Mouse (Mus musculus) megakaryocyte, embryonic 14.5 days (primary cell): ENCODE data around the gene Slc25a21. TPM values are rescaled to one million over a fixed set of nuclear protein-coding genes. Genes with fewer than 3 reads are reported as not detected.

Experiments
- H3K27me3 ChIP-seq: replicated peaks from 2 replicates; pipeline ENCODE3; 2012; ENCODE audit warnings: inconsistent platforms
- H3K36me3 ChIP-seq: replicated peaks from 2 replicates; pipeline ENCODE3; 2012; ENCODE audit warnings: low read length, inconsistent platforms, mixed read lengths
- H3K4me1 ChIP-seq: 2 replicates; pipeline ENCODE4 v1.6.1; 2012; ENCODE audit warnings: inconsistent platforms
- H3K4me3 ChIP-seq: replicated peaks from 2 replicates; pipeline ENCODE3; 2012; ENCODE audit warnings: moderate library complexity, mild to moderate bottlenecking, inconsistent platforms
- H3K9me3 ChIP-seq: 2 replicates; pipeline ENCODE4 v1.6.1; 2012; ENCODE audit warnings: inconsistent platforms
- FLI1 ChIP-seq: IDR thresholded peaks from 2 replicates; pipeline ENCODE4 v1.6.1; 2012; ENCODE audit warnings: low read length, inconsistent platforms, mixed read lengths
- GATA1 ChIP-seq: IDR thresholded peaks from 3 replicates; pipeline ENCODE4 v1.6.1; 2012; ENCODE audit warnings: mixed read lengths, low read length, inconsistent platforms, borderline replicate concordance
- polyA plus RNA-seq: library from polyadenylated mRNA; stranded (reverse); fragments of >175 nt; gene quantifications from 2 replicates; pipeline ENCODE4 v1.2.3, GENCODE M21; 2012; ENCODE audit warnings: low replicate concordance; ENCODE audit not compliant: insufficient read depth

Slc25a21 gene
- polyA plus RNA-seq, 1 experiment: 0.18 TPM

DNA sequence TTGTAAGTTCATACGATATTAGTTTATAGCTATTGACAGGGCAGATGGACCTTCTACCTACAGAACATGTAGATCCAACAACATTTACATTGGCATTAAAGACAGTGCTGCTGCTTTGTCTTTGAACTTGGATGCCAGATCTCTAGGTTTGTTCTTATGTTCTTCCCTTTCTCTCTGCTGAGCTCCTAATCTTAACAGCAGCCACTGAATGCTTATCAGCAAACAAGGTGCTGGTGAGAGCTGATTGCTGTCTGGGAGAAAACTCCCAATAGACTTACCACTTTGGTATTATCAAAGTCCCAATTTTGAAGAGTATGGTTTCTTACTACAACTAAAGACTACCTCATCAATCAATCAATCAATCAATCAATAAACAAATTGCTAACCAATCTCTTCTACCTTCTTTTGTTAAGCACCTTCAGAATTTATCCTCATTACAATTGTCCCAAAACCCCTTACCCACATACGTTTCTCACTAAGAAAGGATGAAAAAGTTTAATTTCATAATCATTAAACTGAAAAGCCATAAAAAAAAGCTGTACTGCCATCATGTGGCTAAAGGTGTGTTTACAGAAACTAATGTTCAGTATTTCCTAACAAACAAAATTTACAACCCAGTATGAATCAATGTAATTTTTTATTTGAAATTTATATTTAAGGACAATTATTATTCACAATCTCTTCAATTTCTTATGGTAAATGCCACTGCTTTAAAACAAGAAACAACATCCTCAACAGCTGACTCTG lies 12.7 kb downstream of the Slc25a21 start:
- Histone ChIP-seq H3K27me3 (no peaks in the 10 kb centered on the region), H3K9me3 (no peaks in the 10 kb centered on the region), H3K4me1 (no peaks in the 10 kb centered on the region), H3K36me3 (no peaks in the 10 kb centered on the region), H3K4me3 (no peak overlapping the region)
- TF ChIP-seq FLI1 (no peak), GATA1 (no peak)

DNA sequence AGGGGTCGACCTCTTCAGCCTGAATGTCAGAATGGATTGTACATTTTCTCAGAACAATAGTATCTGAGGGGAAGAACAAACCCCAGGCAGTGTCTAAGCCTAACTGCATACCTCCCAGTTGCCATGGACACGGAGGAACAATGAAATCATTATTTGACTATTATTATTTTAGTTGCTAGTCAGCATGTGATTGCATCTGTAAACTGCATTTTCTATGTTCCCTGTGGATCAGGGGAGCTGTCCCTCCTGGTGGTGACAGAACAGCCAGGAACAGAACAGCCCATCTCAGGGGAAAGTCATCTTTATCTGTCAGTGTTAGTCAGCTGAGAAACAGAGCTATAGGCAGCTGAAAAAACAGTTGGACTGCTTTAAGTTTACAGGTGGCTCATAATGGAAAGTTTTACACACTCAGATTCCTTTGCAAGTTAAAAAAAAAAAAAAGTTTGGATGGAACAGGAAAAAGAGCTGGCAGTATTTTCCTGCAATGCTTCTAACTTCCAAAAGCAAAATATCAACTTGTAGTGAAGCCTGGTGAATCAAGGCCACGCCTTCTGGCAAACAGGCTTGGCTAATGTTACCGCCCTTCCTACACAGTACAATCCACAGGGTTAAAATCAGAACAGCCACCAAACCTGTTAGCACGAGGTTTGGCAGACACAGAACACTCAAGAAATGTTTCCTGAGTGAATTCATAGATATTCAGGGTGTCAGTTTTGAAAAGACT lies 17.6 kb downstream of the Slc25a21 start:
- no peaks in the 10 kb centered on the region for H3K4me1 ChIP-seq
- H3K9me3 ChIP-seq: no peaks in the 10 kb centered on the region
- no peak overlapping the region for H3K4me3 ChIP-seq
- H3K27me3 ChIP-seq: no peaks in the 10 kb centered on the region
- H3K36me3 ChIP-seq: no peaks in the 10 kb centered on the region
- TF ChIP-seq GATA1: no peak
- no peak for TF ChIP-seq FLI1

DNA sequence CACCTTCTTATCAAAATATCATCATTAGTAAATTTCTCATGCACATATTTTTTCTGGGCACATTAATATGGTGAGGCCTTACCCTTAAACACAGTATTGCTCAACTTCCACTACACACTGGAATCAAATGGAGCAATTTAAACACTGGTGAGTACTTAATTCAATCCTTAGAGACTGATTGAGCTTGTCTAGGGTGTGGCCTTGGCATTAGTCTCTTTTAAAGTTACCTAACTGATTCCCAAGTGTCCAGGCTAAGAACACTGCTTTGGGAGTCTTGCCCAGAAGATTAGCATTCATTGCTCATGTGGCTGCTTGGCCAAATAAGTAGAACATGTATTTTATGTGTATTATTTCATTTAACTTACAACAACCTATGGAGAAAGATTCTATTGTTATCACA lies 18.5 kb downstream of the Slc25a21 start:
- Histone ChIP-seq H3K9me3 (no peaks in the 10 kb centered on the region), H3K36me3 (no peaks in the 10 kb centered on the region), H3K4me1 (no peaks in the 10 kb centered on the region), H3K27me3 (no peaks in the 10 kb centered on the region), H3K4me3 (no peak overlapping the region)
- TF ChIP-seq FLI1 (no peak), GATA1 (no peak)

DNA sequence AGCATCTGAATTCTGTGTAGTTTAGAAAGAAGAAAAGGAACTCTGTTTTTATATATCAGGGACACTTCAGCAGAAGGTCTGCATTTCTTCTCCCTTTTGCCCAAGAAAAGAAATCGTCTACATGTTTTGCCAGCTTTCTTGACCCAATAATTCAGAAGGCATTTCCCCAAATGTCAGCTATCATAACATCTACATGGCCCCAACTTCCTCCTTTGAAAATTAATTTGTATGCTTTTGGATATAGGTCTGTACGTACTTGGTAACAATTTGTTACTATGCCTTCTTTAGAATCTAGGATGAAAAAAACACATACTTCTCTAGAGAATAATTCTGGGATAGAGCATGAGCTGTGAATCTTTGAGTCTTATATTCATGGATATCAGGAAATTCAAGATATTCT lies 34.0 kb downstream of the Slc25a21 start:
- TF ChIP-seq FLI1 (no peak), GATA1 (no peak)
- no peaks in the 10 kb centered on the region for H3K4me1 ChIP-seq
- peaks cover 8% of the 10 kb centered on the region for H3K9me3 ChIP-seq
- no peak overlapping the region for H3K4me3 ChIP-seq
- no peaks in the 10 kb centered on the region for H3K36me3 ChIP-seq
- H3K27me3 ChIP-seq: no peaks in the 10 kb centered on the region

GRCm38 (mm10) chr12:57162840-57163239 lies 34.4 kb downstream of the Slc25a21 start:
- no peaks in the 10 kb centered on the region for H3K4me1 ChIP-seq
- no peak overlapping the region for H3K4me3 ChIP-seq
- H3K36me3 ChIP-seq: no peaks in the 10 kb centered on the region
- no peaks in the 10 kb centered on the region for H3K27me3 ChIP-seq
- H3K9me3 ChIP-seq: peaks cover 8% of the 10 kb centered on the region
- no peak for TF ChIP-seq FLI1
- no peak for TF ChIP-seq GATA1

GRCm38 (mm10) chr12:57159904-57160303 lies 37.4 kb downstream of the Slc25a21 start:
- Histone ChIP-seq H3K9me3 (peaks cover 11% of the 10 kb centered on the region), H3K27me3 (no peaks in the 10 kb centered on the region), H3K36me3 (no peaks in the 10 kb centered on the region), H3K4me1 (no peaks in the 10 kb centered on the region), H3K4me3 (no peak overlapping the region)
- no peak for TF ChIP-seq FLI1
- TF ChIP-seq GATA1: no peak

DNA sequence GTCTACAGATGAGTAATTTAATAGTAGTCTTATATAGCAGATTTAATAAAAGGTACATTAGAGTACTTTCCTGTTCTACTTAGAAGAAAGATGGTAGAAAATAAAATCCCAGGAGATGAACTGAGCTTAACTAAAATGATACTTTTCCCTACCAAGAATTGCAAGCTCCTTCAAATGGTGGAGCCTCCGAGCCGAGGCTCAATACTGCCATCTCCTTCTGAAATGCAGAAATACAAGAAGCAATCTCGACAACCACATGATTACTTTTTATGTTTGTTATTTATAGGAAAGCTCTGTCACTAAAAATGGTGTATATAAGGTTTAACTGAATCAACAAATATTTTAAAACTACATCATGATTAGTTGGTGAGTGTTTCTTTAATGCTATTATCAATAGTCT lies 39.0 kb downstream of the Slc25a21 start:
- TF ChIP-seq FLI1: no peak
- TF ChIP-seq GATA1: no peak

GRCm38 (mm10) chr12:57138937-57139336 lies 58.3 kb downstream of the Slc25a21 start:
- Histone ChIP-seq H3K36me3 (no peaks in the 10 kb centered on the region), H3K27me3 (no peaks in the 10 kb centered on the region), H3K4me1 (no peaks in the 10 kb centered on the region), H3K4me3 (no peak overlapping the region), H3K9me3 (no peaks in the 10 kb centered on the region)
- TF ChIP-seq GATA1: no peak
- TF ChIP-seq FLI1: no peak

More for the DNA sequence above, 39.0 kb downstream of the Slc25a21 start:
- H3K4me1 ChIP-seq: no peaks in the 10 kb centered on the region
- H3K27me3 ChIP-seq: no peaks in the 10 kb centered on the region
- H3K4me3 ChIP-seq: no peak overlapping the region
- no peaks in the 10 kb centered on the region for H3K36me3 ChIP-seq
- peaks cover 11% of the 10 kb centered on the region for H3K9me3 ChIP-seq

DNA sequence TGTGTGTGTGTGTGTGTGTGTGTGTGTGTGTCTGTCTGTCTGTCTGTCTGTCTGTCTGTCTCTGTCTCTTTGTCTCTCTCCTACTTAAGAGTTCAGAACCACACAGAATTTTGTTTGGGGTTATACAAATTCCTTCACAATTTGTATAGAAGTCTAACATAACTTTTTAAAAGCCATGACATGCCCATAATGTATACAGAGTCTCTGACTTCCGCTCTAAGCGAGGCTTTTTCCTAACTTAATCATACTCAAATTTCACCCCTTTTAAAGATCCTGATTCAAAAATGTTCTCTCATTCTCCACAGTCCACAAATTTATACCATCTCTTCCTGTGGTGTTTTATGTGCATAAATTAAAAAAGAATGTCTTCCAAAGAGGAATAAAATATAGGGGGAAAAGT lies 59.5 kb downstream of the Slc25a21 start:
- Histone ChIP-seq H3K27me3 (no peaks in the 10 kb centered on the region), H3K36me3 (no peaks in the 10 kb centered on the region), H3K4me1 (no peaks in the 10 kb centered on the region), H3K4me3 (no peak overlapping the region), H3K9me3 (no peaks in the 10 kb centered on the region)
- TF ChIP-seq FLI1 (no peak), GATA1 (no peak)

GRCm38 (mm10) chr12:57118602-57119001 lies 78.7 kb downstream of the Slc25a21 start:
- Histone ChIP-seq H3K4me1 (no peaks in the 10 kb centered on the region), H3K27me3 (no peaks in the 10 kb centered on the region), H3K36me3 (no peaks in the 10 kb centered on the region), H3K4me3 (no peak overlapping the region), H3K9me3 (0 out of 2 replicates have a peak, but pooled peaks cover 6% of the 10 kb centered on the region)
- TF ChIP-seq GATA1 (no peak), FLI1 (no peak)
